Mouse (Mus musculus) brain, adult 2 months (tissue): ENCODE measurements around the gene Pitpnm1.

ENCODE experiments used
- DNase-seq: peaks from one replicate; pipeline ENCODE4 v3.0.0; 2011; ENCODE audit warnings: low read depth, low spot score

The Pitpnm1 gene

DNA sequence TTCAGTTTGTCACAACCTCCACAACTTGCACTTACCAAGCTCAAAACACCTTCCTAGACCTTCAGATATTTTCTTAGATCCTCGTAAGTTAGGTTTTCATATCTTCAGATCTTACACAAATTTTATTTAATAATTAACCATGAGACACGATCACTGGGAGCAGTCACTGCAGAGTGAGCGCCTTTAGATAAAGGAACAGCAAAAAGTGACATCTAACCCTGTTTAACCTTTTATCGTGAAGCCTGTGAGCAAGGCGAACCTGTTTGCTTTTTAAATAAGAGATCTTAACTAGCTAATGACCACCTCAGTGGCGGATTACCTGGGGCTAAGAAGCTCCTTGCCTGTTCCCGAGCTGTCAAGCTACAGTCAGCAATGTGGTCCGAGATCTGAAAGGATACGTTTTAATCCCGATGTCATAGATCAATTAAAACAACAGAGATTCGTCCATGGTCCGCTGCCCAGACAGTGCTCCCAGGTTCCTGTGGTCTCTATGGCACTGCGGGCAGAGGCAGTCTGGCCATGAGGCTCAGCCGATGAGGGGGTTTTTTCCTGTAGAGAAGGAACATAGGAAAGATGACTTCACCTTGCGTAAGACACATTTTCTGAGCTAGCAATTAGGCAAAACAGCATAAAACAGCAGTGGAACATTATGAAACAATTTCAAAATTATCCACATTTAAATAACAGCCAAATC is 30.9 kb upstream of the Pitpnm1 start:
- DNase-seq, result no peak

DNA sequence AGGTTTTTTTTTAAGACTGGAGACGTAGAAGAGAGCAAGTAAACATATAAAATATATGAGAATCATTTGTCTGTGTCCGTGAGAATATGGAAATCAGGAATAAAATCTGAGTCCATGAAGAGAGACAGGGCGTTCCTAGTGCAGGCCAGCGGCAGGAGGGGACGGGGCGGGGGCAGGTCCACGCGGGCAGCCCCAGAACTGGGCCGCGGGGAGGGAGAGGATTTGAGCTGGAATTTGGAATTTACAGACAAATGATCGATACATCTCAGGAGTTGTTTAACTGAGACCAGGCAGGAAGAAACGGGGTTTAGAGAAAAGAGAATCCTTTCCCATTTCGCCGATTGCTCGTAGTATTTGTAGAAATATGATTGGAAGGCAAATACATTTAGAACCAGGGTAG is 29.5 kb upstream of the Pitpnm1 start:
- no peak for DNase-seq

DNA sequence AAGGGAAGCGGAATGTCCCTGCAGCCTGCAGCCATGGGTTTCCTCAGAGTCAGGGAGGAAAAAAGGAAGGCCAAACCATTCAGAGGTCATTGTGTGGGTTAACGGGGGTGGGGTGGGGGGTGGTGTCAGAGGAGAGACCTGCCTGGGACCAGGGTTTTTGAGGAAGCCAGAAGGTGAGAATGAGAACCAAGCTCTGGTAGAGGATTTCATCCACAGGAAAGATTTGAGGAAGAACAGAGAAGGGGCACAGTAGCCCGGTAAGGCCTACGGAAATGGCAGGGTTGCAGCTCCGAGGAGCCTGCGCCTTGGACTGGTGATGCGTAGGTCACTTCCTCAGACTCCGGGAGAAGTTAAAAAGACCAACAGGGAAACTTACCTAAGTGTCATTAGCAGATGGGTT is 29.0 kb upstream of the Pitpnm1 start:
- DNase-seq, result no peak

DNA sequence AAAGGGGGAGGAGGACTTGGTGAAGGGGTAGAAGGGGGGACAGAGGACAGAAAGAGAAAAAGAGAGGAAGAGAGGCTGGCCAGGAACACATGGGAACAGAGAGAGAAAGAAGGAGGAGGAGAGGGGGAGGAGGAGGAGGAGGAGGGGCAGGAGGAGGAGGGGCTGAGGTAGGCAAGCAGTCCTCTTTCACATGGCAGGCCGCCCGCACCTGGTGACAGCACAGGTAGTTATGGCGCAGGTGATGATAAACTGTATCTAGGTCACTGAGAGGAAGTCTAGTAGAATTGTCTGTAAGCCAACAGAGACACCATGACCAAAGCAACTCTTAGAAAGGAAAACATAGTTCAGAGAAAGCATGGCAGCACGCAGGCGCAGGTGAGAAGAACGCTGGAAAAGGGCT is 28.4 kb upstream of the Pitpnm1 start:
- peak; percentile 39 for DNase-seq

DNA sequence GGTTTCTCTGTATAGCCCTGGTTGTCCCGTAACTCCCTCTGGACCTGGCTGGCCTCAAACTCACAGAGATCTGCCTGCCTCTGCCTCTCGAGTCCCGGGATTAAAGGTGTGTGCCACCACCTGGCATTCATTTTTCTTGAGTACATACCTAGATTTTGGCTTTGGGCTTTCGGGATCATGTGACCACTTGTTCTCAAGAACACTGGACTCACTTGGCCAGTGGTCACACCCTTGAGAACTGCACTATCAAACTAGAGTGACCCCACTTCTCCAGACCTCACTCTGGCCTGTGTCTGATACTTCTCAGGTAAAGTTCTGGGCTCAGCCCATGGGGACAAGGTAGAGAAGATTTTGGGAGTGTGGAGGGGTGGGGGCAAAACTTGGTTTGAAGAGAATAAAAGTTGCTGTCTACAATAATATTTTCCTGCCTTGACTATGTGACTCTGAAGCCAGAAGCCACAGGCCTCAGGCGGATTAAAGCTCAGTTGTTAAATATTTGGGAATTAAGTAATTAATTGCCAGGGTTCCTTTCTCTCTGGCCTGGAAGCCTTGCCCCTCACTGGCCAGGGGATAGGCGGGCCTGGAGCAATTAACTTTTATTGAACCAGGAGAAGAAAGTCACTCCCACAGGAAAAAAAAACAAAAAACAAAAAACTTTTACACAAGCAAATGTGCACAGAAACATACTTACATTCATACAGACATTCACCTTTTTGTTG is 26.9 kb upstream of the Pitpnm1 start:
- no peak for DNase-seq

DNA sequence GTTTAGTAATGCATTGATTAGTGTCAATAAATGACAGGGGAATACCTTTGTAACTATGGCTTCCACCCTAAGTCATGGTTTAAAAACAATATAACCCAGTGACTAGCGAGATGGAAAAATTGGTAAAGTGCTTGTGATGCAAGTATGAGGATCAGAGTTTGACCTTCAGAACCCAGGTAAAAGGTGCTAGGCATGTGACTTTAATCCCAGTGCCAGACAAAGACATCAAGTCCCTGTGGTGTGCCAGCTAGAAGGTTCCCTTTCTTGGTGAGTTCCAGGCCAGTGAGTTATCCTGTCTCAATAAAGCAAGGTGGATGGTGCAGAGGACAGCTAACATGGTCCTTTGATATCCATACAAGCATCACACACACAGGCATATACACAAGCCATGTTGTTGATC is 24.3 kb upstream of the Pitpnm1 start:
- no peak for DNase-seq

DNA sequence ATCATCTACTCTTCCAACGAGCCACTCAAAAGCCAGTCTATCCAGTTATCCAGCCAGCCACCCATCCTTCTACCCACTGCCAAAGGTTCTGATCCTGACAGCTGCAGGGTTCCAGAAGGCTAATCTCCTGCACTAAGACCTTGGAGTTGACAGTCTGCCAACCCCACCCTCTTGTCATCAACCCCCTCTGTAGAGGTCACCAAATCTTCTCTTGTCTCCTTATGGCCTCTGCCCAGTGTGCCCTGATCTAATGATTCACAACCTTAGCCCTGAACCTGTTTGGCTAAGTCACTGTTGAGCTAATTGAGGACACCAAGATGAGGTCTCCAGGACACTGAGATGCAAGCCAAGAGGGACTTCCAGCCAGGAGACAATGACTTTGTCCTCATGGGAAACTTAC is 20.2 kb upstream of the Pitpnm1 start:
- DNase-seq, result no peak

DNA sequence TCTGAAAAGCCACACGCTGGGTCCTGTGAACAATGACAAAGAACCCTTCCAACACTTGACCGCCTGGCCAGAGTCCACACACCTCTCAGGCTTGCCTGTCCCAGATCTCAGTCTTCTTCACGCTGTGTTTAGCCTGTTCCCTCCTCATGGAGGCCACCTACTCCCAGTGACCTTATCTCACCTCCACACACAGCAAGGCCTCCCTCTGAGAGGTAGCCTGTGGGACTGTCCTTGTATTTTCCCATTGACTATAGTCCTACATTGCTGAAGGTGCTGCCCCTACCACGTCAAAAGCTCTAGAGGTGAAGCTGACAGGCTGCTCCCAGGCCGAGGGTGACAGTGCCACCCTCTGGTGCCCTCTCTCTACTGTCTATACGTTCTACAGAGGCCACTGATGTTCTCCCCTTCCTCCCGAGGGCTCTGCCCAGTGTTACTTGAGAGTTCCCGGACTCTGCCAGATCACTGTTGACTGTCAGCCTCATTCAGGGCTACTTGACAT is 19.2 kb upstream of the Pitpnm1 start:
- peak; percentile 98 for DNase-seq

DNA sequence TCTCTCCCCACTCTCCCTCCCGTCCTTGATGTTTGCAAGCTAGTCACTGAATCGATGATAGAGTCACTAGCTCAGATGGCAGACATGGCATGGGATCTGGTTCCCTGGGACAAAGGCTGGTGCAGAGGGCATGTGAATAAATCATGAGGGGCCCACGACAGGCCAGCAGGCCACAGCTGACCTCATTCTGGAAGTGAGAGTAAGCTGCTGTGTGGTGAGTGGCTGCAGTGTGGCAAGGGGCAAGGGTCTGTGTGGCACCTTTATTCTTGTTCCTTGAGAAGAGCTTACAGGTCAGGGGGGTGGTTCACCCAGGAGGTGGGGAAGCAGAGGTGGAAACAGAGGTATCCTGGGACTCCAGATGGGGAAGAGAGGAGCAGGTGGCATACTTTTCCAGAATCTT is 18.4 kb upstream of the Pitpnm1 start, which contains the start of gene Cabp2:
Cabp2 (plus strand) TSS at position 185 of the 400 bp plus-strand sequence.
- no peak for DNase-seq

DNA sequence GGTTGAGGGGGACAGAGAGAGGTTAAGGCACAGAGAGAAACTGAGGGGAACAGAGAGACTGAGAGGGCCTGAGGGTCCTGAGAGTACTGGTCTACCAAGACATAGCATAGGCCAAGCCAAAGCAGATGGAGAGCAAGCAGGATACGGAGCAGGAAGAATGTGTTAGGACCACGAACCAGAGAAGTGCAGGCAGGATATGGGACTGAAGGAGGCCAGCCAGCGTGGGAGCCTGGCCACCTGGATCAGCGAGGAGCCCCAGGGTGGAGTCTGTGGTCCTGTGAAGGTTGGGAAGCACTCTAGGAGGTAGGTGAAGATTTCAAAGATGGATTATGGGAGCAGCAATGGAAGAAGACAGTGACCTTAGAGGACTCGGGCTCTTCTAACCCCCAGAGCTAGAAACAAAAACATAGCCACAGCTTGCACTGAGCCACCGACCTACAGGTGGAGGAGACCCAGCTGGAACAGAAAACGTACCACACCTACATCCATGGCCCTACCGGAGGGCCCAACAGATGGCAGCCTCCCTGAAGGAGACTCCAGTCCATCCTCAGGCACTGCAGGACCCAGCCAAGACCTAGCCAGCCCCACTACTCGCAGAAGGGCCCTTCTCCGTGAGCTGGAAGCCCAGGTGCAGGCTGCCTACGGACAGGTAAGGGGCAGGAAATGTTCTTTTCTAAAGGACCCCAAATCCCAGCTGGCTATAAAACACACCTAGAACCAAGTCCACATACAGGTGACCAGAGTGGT is 17.4 kb upstream of the Pitpnm1 start:
- DNase-seq, result peak; percentile 76

DNA sequence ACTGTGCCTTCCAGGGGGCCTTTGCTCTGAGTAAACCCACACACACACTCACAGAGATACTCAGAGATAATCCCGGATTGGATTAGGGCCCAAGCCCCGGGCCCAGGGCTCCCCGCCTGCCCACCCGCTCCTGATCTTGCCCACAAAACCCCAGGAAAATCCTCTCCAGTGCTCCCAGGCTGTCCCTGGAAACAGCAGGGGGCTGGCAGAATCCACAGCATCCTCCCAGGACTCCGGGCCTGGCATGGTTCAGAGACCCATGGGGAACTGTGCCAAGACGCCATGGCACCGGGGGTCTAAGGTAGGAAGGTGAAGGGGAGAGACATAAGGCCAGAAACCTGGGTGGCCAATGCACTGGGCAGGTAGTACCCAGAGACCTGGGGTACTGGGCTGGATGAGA is 16.5 kb upstream of the Pitpnm1 start:
- no peak for DNase-seq

DNA sequence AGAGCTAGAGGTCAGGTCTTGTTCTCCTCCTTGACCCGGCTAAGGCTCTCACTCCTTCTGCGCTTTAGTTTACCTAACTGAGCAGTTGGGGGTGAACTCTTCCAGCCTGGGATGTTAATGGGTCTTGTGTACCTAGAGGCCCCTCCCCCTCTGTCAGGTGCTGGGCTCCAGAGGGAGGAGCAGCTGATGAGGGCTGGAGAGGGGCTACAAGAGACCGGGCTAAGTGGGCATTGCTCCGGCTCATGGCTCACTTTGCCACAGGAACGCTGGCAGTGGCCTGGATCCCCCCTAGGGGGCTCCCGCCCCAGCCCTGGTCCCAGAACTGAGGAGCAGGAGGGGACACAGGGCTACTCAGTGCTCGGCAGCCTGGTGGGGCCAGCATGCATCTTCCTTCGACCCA is 16.0 kb upstream of the Pitpnm1 start:
- no peak for DNase-seq

DNA sequence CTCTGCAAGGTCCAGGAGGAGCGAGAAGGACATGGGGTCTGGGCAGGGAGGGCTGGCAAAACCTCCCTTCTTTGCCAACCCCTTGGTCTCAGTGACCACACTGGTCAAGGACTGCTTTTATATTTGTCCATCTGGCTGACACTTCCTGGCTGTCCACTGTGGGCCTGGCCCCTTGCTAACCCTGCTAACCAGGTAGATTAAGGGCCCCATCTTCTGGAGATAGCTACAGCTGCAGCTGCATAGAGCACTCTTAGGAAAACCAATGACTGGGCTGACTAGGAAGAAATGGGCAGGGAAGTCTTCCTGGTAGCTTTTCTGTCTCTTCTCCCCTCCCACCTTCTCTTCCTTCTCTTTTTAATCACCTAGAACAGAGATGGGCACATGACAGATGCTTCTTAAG is 14.8 kb upstream of the Pitpnm1 start:
- DNase-seq, result peak; percentile 67

DNA sequence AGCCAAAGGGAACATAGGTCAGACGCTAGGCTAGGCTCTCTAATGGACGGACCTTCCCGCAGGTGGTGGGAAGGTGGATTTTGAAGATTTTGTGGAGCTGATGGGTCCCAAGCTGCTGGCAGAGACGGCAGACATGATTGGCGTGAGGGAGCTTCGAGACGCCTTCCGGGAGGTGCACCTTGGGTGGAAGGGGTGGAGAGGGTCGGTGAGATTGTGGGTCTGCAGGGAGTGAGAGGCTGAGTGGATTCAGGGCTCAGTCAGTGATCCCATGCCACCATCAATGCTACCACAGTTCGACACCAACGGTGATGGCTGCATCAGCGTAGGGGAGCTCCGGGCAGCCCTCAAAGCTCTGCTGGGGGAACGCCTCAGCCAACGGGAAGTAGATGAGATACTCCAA is 13.6 kb upstream of the Pitpnm1 start:
- DNase-seq, result no peak

DNA sequence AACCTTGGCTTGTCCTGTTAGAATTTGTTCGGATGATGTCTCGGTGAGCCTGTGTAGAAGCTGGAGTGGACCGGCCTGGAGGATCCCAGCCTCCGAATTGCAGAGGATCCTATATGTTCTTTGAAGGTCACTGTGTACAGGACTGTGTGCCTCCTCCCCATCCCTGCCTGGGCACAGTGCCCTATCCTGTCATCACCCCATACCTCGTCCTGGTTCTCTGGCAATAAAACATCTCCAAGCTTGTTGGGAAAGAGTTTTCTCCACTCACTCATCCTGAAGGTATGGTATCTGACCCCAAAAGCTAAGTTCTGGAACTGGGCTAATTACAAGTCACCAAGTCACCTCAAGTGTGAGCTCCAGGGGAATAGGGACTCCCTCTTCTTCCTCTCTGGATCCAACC is 12.7 kb upstream of the Pitpnm1 start:
- DNase-seq, result no peak

DNA sequence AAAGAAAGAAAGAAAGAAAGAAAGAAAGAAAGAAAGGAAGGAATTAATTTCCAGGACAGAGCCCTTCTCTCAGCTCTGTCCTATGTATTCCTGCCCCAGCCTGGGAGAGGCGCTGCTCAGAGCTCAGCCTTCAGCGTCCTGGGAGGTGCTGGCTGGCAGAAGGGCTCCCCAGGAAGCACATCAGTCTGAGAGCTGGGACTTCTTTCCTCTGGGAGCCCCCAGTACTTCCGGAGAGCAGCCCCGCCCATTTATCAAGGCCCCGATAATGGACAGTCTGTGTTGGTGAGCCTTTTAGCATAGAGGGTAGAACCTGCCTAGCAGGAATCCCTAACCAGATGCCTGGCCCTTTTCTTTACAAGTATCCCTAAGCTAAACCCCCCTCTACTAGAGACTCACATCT is 11.7 kb upstream of the Pitpnm1 start:
- DNase-seq, result no peak

DNA sequence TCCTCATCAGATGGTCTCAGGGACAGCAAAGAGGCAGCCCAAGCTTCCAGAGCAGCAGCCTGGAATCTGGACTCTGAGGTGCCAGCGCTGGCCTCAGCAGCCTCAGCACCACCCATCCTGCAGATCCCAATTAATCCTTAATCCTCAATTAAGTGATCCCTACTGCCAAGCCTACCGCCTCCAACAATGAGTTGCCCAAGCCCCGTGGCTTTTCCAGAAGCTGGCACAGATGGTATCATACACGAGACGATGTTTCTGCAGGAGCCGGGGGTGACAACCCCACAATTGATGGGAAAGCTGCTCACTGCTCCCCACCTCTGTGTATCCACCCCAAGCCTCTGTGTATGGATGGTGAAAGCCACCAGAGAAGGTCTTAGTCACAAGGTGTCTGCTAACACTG is 10.7 kb upstream of the Pitpnm1 start:
- no peak for DNase-seq

DNA sequence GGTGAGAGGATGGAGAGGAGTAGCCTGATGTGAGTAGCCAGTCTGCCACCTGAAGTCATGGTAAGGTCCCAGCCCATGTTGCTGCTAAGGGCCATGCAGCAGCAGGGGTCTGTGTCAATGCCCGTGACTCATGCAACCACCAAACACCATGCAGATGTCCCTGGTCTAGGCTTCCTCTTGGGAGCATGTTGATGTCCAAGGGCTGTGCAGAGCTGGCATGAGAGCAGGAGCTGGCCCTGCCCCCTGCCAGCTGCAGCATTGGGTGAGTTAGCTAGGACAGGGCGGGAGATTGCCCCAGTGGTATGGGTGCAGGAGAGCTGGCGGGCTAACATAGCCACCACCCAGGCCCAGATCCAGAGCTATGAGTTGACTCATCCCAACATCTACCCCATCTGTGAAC is 9.4 kb upstream of the Pitpnm1 start:
- DNase-seq, result no peak

DNA sequence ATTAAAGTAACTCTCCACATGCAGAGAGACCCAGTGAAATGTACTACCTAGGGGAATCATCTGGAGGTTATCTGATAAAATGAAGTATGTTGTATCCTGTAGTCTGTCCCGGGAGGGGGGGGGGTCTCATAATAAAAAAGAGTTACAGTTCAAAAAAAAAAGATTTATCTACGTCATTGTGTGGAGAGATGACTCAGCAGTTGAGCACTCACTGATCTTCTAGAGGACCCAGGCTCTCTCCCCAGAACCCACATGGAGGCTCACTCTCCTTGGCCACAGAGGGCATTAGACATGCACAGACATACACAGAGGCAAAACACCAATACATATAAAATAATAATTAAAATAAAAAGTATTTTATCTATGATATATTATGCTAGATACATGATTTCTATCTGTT is 8.4 kb upstream of the Pitpnm1 start:
- DNase-seq, result no peak

DNA sequence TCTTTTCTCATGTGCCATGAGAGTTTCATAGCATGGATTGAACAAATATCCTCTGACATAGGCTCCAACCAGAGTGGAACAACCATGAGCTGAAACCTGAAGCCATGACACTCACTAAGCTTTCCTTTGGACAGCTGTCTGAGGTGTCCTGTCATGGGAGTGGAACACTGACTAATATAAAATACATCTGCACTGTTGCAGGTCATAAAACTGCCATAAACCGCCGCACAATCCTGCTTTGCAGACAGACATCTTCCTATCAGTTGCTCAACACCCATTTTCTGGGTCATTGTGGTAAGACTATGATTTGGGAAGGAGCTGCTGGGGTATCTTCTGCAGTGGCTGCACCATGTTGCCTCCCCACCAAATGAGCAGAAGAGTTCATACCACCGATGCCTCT is 7.0 kb upstream of the Pitpnm1 start:
- no peak for DNase-seq

DNA sequence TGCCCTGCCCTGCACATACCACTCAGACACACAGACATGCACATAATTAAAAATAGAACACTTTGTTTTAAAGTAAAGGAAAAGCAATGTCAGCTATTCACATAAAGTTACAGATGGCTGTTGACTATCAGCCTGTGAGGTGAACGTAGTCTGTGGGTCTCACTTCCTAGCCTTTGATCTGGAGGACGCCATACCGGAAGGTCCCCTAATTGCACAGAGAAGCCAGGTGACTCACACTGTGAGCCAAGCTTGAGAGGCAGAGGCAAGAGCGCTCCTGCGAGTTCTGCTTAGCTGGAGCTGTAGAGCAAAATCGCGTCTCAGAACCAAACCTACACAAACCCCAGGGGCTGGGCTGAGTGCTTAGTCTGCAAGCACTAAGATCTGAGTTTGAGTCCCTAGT is 6.0 kb upstream of the Pitpnm1 start:
- peak; percentile 45 for DNase-seq

DNA sequence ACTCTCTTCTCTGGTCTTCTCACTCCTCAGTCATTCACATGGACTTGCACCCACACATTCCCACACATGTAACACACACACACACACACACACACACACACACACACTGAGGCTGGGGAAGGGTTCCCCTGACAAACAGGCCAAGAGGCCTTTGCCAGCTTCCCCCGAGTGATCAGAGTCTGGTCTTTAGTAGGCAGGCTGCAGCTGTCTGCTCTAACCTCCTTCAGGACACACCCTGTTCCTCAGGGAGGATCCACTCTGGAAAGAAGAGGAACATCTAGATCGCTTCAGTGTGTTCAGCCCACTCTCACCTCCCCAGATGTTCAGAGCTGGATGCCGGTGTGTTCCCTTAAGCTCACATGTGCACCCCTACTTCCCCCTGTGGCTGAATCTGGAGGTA is 5.5 kb upstream of the Pitpnm1 start:
- DNase-seq, result no peak
